Comparison of ENCODE assay signal across 26 mouse cellular contexts in the genomic region with DNA sequence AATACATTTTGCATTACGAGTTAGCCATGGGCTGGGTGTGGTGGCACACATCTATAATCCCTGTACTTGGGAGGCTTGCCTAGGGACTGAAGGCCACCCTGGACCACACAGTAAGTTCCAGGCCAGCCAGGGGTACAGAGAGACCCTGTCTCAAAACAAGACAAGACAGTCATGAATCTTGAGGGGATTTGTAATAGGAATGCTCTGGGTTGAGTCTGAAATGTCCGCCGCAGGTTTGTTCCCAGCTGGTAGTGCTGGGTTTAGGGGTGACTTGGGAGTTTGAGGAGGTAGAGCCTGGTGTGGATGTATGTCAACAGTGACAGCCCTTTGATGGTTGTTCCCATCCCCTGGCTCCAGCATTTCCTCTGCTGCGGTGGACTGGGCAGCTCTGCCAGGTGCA. TPM values are rescaled to one million over a fixed set of nuclear protein-coding genes. Genes with fewer than 3 reads are reported as not detected.
DNase-seq lines count a peak whose midpoint lies in the region; ATAC-seq lines count a peak whose summit lies in the region.
"Had no signal": no experiment of that assay in that cellular context is flagged by ENCODE, and none has a peak within 500 bp of the region (broad histone marks: within the 10 kb centered on the region; RNA-seq: fewer than 3 reads in every experiment).

No protein-coding gene starts in this region.

- WGBS in liver, embryonic 11.5 days = 90% methylated on average over 4 of the region's 4 CpGs
- WGBS in liver, embryonic 12.5 days (ENCODE audit: insufficient replicate concordance) = 85% methylated on average over 4 of the region's 4 CpGs
- WGBS in limb, embryonic 11.5 days = 92% methylated on average over 4 of the region's 4 CpGs

- no peak overlapping the region for H3K4me2 ChIP-seq in liver, embryonic 11.5 days
- H3K4me2 ChIP-seq in liver, embryonic 12.5 days = no peak overlapping the region
- H3K4me2 ChIP-seq in limb, embryonic 11.5 days (ENCODE audit: low read depth, severe bottlenecking) = no peak overlapping the region
- H3K4me2 ChIP-seq: embryonic facial prominence, embryonic 12.5 days; embryonic facial prominence, embryonic 15.5 days; heart, embryonic 13.5 days; hindbrain, embryonic 12.5 days; hindbrain, embryonic 15.5 days had no signal

- no peaks in the 10 kb centered on the region for H3K36me3 ChIP-seq in liver, embryonic 11.5 days (ENCODE audit: control insufficient read depth, insufficient read depth, low read length)
- H3K36me3 ChIP-seq in liver, embryonic 12.5 days = peaks cover 22% of the 10 kb centered on the region
- no peaks in the 10 kb centered on the region for H3K36me3 ChIP-seq in limb, embryonic 11.5 days (ENCODE audit: control insufficient read depth, insufficient read depth, low read length)
- H3K36me3 ChIP-seq: hindbrain, embryonic 15.5 days had no signal

- intact Hi-C loops in heart, postnatal 14 days (cut with DNase I) = no loop called here

- no peak for ATAC-seq in liver, embryonic 11.5 days (replicated peaks; ENCODE audit: low FRiP score)
- no peak for ATAC-seq in liver, embryonic 12.5 days
- no peak for ATAC-seq in limb, embryonic 11.5 days (ENCODE audit: insufficient number of reproducible peaks, low FRiP score, low TSS enrichment, low read depth)
- ATAC-seq: forebrain, embryonic 14.5 days; forebrain, postnatal 0 days; Patski had no signal

- peak; percentile 57 for DNase-seq in heart, adult 11 months
- no peak for DNase-seq in heart, postnatal 14 days
- peak; percentile 28 for DNase-seq in liver, embryonic 11.5 days (ENCODE audit: low spot score)
- DNase-seq in limb, embryonic 11.5 days (ENCODE audit: low spot score) = peak; percentile 17
- DNase-seq in cerebellum, adult 8-10 months = no peak
- DNase-seq: adrenal gland, postnatal 10 days; adrenal gland, postnatal 36 days; B cell, adult 2 months; cerebellum, adult 18-20 months; cerebellum, adult 9-11 months; forebrain, postnatal 0 days; gastrocnemius, adult 2 months; gastrocnemius, postnatal 36 days had no signal

- H3K9ac ChIP-seq in liver, embryonic 11.5 days (ENCODE audit: low read depth, low read length) = no peak overlapping the region
- H3K9ac ChIP-seq in liver, embryonic 12.5 days = no peak overlapping the region
- H3K9ac ChIP-seq in limb, embryonic 11.5 days (ENCODE audit: low read length) = no peak overlapping the region
- H3K9ac ChIP-seq: embryonic facial prominence, embryonic 12.5 days; embryonic facial prominence, embryonic 15.5 days; forebrain, postnatal 0 days; heart, embryonic 13.5 days; hindbrain, embryonic 12.5 days; hindbrain, embryonic 15.5 days had no signal

- no peak overlapping the region for H3K27ac ChIP-seq in liver, embryonic 11.5 days (ENCODE audit: low read depth, low read length)
- no peak overlapping the region for H3K27ac ChIP-seq in liver, embryonic 12.5 days
- H3K27ac ChIP-seq in limb, embryonic 11.5 days (replicated peaks; ENCODE audit: low read depth, low read length) = no peak overlapping the region
- H3K27ac ChIP-seq: embryonic facial prominence, embryonic 12.5 days; embryonic facial prominence, embryonic 15.5 days; gastrocnemius, adult 2 months; heart, embryonic 13.5 days; hindbrain, embryonic 12.5 days; hindbrain, embryonic 15.5 days had no signal

- no peak overlapping the region for H3K4me3 ChIP-seq in liver, embryonic 11.5 days (ENCODE audit: low read depth, low read length)
- no peak overlapping the region for H3K4me3 ChIP-seq in liver, embryonic 12.5 days
- no peak overlapping the region for H3K4me3 ChIP-seq in limb, embryonic 11.5 days (ENCODE audit: low read depth, low read length)
- H3K4me3 ChIP-seq: embryonic facial prominence, embryonic 12.5 days; embryonic facial prominence, embryonic 15.5 days; gastrocnemius, adult 2 months; heart, embryonic 13.5 days; hindbrain, embryonic 12.5 days; hindbrain, embryonic 15.5 days had no signal

- peaks cover 6% of the 10 kb centered on the region for H3K4me1 ChIP-seq in liver, embryonic 11.5 days (replicated peaks; ENCODE audit: control insufficient read depth, insufficient read depth, low read length)
- H3K4me1 ChIP-seq in liver, embryonic 12.5 days = peaks cover 23% of the 10 kb centered on the region
- no peaks in the 10 kb centered on the region for H3K4me1 ChIP-seq in limb, embryonic 11.5 days (ENCODE audit: control insufficient read depth, insufficient read depth, low read length)
- H3K4me1 ChIP-seq: embryonic facial prominence, embryonic 12.5 days; embryonic facial prominence, embryonic 15.5 days; hindbrain, embryonic 12.5 days; hindbrain, embryonic 15.5 days had no signal

- H3K27me3 ChIP-seq in liver, embryonic 11.5 days (replicated peaks; ENCODE audit: control insufficient read depth, insufficient read depth, low read length) = no peaks in the 10 kb centered on the region
- peaks cover under 1% of the 10 kb centered on the region; the same call in 1 of the 2 replicates for H3K27me3 ChIP-seq in liver, embryonic 12.5 days (replicated peaks)
- no peaks in the 10 kb centered on the region for H3K27me3 ChIP-seq in limb, embryonic 11.5 days (ENCODE audit: control insufficient read depth, insufficient read depth, low read length)
- H3K27me3 ChIP-seq: CH12.LX; embryonic facial prominence, embryonic 12.5 days; embryonic facial prominence, embryonic 15.5 days; heart, embryonic 13.5 days; hindbrain, embryonic 12.5 days; hindbrain, embryonic 15.5 days; Patski had no signal

- H3K9me3 ChIP-seq in liver, embryonic 11.5 days (ENCODE audit: control insufficient read depth, low read length) = no peaks in the 10 kb centered on the region
- H3K9me3 ChIP-seq in liver, embryonic 12.5 days (replicated peaks) = no peaks in the 10 kb centered on the region
- H3K9me3 ChIP-seq in limb, embryonic 11.5 days (ENCODE audit: control insufficient read depth, low read length) = no peaks in the 10 kb centered on the region
- H3K9me3 ChIP-seq: embryonic facial prominence, embryonic 12.5 days; embryonic facial prominence, embryonic 15.5 days; G1E; heart, embryonic 13.5 days; hindbrain, embryonic 12.5 days; hindbrain, embryonic 15.5 days had no signal

RNA-seq across cellular contexts. Expression of a gene that starts 10.0 kb away (rescaled TPM):
- total RNA-seq in heart, postnatal 14 days (2021) = under 1 TPM; 0.24 to 0.32 TPM
- polyA plus RNA-seq in liver, embryonic 11.5 days (2014; fragmentation: Nextera tagmentation; extraction: Ambion mirVana) = 0.05 and 0.12 TPM in 2 replicates
- polyA plus RNA-seq in liver, embryonic 12.5 days (2016; fragmentation: Nextera tagmentation; extraction: Ambion mirVana) = 0.06 and 0.10 TPM in 2 replicates
- 0.13 and 0.15 TPM in 2 replicates for polyA plus RNA-seq in limb, embryonic 11.5 days (2014; fragmentation: Nextera tagmentation; extraction: Ambion mirVana)
- total RNA-seq: common myeloid progenitor, adult 5-6 weeks had no signal
- polyA plus RNA-seq: forebrain, embryonic 11.5 days; forebrain, embryonic 14.5 days had no signal

RNA-seq across cellular contexts. Expression of a gene that starts 35.8 kb away (rescaled TPM):
- 1 to 10 TPM; 1.9 to 2.4 TPM for total RNA-seq in heart, postnatal 14 days (2021)
- polyA plus RNA-seq in liver, embryonic 11.5 days (2014; fragmentation: Nextera tagmentation; extraction: Ambion mirVana) = 0.29 and 0.43 TPM in 2 replicates
- 0.11 and 0.12 TPM in 2 replicates for polyA plus RNA-seq in liver, embryonic 12.5 days (2016; fragmentation: Nextera tagmentation; extraction: Ambion mirVana)
- 1.0 and 1.8 TPM in 2 replicates for polyA plus RNA-seq in limb, embryonic 11.5 days (2014; fragmentation: Nextera tagmentation; extraction: Ambion mirVana)
- total RNA-seq: common myeloid progenitor, adult 5-6 weeks; G1E; hematopoietic stem cell, adult 5-6 weeks had no signal
- polyA plus RNA-seq: G1E had no signal

Comparison
In these comparisons a context has a peak if more than half of its experiments do, and no peak if none do; other contexts are left out.
1. DNase-seq: peak in heart, adult 11 months (single experiment), liver, embryonic 11.5 days (single experiment) and limb, embryonic 11.5 days (single experiment); none in heart, postnatal 14 days (0 of 2) and cerebellum, adult 8-10 months (single experiment).